Mouse (Mus musculus) heart, postnatal 25 days (tissue): Measurements from ENCODE around the gene Olfr157. TPM values are rescaled to one million over a fixed set of nuclear protein-coding genes. Genes with fewer than 3 reads are reported as not detected.
A peak's percentile ranks its signal among the peaks of the same experiment; 100 is the strongest.

Experiments
- DNase-seq: peaks from one replicate; pipeline ENCODE4 v3.0.0; 2022; ENCODE audit warnings: low spot score
- intact Hi-C: fragments of 180-260 bp; cut with DNase I; formaldehyde crosslinking; loops from one replicate; pipeline ENCODE4 v1.15.1; 2025
- total RNA-seq, 2 experiments: library from RNA; stranded (reverse); gene quantifications; 2 replicates each; pipeline ENCODE4 v1.2.3; 2021

The Olfr157 gene
- not detected for total RNA-seq

DNA sequence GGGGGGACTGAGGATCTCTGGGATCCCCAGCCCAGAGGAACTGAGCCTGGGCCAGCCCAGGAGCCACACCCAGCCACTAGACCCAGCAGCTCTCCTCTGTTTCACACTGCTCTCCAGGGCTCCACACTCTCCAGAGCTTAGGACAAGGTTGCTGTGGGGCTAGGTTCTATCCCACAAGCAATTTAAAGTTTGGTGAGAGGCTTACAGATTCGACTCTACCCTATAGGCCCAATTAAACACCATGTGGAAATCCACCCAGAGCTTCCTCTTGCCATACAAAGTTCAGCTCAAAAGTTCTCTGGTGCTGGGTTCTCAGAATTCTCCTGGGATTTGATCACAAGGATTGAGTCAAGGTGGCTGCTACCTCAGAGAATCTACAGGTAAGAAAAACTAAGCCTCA is at the start of gene Olfr157:
Gene Olfr157, minus strand, starts transcription at position 101 of the 400 bp plus-strand sequence.
- no peak for DNase-seq
- intact Hi-C loops, result no loop called here

DNA sequence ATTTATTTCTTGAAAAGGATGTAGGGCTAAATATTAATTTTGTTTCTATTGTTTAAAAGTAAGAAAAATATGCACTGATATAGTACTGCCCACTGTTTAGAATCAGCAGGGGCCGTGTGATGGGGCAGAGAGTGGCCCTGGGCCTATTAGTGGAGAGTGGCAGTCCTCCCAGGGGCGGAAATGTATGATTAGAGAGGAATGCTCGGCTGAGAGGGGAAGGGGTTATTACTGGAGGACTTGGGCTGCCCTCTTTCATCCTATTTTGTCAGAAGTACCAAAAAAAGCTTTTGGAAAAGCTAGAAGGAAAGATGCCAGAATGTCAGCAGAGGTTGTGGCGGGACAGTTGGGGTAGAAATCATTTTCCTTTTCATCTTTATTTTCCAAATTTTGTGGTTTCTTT is 44.2 kb upstream of the Olfr157 start:
- no peak for DNase-seq
- intact Hi-C loops, result no loop called here

DNA sequence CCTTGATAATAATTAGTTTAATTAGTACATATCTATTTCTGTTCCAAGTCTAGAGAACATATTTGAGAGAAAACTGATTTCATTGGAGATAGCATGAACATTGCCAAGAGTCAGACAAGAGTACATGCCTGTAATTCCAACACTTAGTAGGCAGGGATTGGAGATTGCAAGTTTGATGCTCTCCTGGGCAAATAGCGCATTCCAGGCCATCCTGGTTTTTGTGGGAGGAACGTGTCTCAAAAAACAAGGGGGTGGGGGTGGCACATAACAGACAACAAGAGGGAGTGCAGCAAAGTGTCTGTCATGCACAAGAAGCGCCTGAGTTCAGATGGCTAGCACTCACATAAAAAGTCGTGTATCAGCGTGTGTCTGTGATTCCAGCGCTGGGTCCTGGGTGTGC is 39.6 kb upstream of the Olfr157 start:
- intact Hi-C loops, result no loop called here
- no peak for DNase-seq

DNA sequence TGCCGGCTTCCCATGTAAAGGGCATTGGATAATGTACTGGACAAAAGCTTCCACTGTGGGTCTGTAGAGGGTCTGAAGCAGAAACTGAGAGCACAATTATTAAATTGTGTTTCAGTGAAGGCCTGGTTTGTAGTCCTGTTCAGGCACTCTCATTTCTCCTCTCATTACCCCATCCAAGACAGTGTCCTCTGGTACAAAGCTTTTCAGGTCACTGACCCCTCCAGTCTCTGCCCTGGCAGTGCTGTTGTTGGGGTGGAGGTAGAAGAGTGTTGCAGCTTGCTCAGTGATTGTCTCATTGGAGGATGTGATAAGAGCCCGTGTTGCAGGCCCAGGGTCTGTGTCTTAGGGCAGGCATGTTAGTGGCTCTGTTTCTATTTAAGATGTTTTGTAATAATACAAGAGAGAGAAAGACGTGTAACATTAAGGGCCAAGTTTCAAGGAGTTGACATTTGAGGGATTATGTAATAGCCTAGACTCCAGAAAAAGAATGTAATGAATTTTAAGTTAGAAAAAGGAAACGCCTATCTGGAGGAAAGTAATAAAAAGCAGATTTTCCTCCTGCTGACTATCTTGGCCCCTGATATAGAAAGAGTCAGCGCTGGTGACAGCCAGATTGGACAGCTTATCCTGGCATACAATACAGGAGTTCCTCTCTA is 38.2 kb upstream of the Olfr157 start:
- intact Hi-C loops, result no loop called here
- DNase-seq, result peak; percentile 14

DNA sequence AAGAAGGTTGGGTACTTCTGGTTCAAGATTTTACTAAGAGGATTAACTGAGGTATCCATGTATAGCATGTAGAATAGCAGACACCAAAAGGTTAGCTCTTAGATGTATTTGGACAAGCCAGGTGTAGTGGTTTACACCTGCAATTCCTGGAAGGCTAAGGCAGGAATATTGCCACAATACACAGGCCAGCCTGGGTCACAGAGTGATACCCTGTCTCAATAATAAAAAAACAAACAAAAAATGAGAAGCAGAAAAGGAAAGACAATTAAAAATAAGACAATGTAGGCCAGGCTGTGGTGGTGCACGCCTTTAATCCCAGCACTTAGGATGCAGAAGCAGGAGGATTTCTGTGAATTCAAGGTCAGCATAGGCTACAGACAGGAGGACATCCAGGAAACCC is 37.2 kb upstream of the Olfr157 start:
- DNase-seq, result no peak
- intact Hi-C loops, result no loop called here

DNA sequence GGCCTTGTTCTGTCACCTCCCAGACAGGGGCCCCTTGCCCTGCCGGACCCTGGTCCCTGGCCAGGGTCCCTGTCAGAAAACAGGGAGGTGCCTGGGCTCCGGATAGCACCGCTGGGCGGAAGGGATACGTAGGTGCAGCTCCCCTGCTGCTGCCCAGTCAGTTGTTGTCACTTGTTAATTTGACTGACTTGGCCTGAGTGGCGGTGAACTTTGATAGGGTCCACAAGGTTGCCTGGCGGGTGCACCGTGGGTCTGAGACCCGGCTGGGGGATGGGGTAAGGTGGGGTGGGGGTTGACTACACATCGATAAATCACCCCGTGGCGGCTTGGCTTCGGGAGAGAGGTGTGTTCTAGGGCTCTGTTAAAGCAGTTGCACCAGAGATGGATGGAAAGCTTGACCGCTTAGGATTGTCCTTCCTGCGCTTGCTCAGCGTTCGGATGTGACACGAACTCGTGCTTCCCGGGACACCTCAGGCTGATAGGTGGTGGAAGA is 36.0 kb upstream of the Olfr157 start:
- intact Hi-C loops, result no loop called here
- no peak for DNase-seq

DNA sequence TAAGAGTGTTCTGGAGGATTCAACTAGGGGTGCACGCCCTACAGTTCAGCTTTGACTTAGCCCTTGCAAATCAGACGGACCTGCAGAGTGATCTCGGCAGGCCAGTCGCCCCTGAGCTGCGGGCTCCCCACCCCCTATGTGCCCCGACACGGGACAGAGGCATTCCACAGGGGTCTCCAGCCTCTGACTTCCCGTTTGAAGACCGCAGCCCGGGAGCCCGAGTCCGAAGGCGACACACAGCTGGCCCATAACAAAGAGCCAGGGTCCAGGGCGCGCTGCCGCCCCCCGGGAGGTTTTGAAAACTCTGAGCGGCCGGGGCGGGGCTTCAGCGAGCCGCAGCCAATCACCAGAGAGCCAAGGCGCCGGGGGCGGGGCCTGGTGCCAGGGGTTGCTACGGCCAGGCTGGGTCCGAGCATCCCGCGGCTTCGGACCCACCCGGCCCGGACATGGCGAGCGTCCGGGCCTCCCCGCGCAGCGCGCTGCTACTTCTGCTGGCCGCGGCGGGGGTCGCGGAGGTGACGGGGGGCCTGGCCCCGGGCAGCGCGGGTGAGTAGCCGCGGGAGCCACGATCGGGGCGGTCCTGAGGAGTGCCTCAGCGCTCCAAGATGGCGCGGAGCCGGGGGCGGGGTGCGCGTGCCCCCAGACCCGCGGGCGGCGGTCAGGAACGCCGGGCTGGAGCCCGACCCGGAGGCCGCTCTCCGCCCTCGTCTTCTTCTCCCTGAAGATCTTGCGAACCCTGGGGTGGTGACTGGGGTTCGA is 35.3 kb upstream of the Olfr157 start, which contains the start of gene Reck:
Gene Reck, plus strand, starts transcription at position 371 of the 759 bp plus-strand sequence.
- intact Hi-C loops, result no loop called here
- peak; percentile 76 for DNase-seq

DNA sequence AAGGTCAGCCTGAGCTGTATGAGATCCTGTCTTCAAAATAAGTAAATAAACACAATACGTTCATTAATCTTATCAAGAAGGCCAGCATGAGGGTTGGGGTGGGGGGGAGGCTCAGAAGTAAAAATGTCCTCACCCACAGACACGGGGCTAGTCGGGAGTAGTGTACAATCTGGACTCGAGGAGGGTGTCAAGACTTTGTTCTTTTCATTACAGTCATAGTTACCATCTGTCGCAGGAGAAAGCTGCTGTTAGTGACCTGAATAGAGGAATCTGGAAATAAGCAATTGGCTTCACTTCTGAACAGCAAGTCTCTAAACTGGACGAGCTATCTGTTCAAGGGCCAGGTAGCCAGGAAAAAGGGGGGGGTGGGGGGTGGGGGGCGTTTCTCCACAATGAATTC is 34.5 kb upstream of the Olfr157 start:
- intact Hi-C loops, result no loop called here
- DNase-seq, result no peak

DNA sequence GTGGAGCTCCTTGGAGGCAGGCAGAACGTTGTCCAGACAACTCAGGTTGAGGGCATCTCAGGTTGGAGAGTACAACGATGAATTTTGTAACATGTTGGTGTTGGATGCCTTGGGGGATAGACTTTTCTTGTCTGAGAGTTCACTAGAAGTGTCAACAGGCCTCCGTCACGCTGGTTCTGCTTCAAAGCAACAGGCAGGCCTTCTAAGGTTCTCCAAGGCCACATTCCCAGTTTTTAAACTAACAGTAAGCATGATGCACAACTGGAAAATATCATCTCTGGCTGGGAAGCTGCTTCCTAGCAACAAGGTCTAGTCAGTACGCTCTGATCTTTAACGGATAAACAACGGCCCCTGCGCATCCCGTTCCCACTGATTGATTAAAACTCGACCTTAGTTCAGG is 29.8 kb upstream of the Olfr157 start:
- DNase-seq, result no peak
- intact Hi-C loops, result no loop called here

DNA sequence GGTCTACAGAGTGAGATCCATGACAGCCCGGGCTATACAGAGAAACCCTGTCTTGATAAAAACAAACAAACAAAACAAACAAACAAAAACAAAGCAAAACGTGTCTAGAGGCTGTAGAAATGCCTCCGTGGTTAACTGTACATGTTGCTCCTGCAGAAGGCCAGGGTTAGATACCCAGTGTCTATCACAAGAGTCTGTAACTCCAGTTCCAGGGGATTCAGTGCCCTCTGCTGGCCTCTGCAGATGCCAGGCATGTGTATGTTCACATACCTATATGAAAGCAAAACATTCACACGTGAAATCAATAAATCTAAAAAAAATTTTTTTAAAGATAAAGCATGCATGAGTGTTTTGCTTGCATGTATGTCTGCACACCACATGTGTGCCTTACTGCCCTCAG is 23.3 kb upstream of the Olfr157 start:
- no peak for DNase-seq
- intact Hi-C loops, result loop anchor here (5.0 kb wide), 1 partner anchor 236 kb away; no protein-coding TSS in a partner anchor

DNA sequence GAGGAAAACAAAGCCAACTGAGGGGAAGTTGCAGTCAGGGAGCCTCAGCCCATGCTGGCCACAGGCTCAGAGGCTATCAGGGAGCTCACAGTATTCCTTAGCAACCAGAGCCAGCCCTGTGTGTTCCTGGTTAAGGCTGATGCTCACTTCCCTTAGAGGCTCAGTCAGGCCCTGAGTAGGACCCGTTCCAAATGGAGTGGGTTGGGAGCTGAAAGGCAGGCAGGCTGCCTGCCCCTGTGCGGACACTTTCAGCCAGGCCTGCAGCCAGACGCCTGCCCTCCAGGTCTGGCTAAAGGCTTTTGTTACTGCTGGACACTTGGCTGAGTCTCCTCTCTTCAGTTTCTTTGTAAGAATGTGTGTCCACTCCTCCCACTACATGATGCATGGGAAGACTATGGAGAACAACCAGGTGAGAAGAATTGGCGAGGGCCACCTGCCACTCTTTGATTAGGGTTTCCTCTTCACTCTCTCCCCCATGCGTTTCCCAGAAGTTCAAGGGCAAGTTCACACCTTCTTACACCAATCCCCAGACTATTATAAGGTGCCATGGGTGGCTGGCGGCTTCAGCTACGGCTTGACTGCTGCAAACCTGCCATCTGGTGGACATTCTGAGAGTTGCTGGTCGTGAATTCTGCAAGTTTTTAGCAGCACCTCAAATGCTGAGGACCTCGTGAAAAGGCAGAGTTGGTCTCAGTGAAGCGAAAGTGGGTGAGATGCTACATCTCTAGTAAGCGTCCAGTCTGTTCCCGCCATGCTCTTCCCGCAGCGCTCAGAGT is 20.9 kb upstream of the Olfr157 start:
- peak; percentile 18 for DNase-seq
- intact Hi-C loops, result loop anchor here (1.0 to 5.0 kb wide), 4 partner anchors 98 to 234 kb away; no protein-coding TSS in a partner anchor

DNA sequence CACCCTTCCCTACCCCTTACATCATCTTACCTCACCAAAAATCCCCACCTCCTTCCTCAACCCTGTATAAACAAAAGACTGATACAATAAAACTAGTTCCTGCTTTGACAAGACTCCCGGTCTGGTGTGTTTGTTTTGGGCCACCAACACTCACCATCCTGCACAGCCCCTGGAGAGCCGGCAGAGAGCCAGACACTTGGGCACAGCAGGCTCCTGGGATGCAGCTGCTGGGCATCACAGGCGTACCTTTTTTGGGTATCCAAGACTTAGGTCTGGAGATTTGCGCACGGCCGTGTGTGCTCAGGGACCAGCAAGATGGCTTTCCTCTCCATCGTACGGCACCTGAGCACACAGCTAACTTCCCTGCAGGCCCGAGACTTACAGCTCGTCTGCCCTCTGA is 19.9 kb upstream of the Olfr157 start:
- DNase-seq, result no peak
- intact Hi-C loops, result loop anchor here (2.0 to 5.0 kb wide), 2 partner anchors 137 to 233 kb away; no protein-coding TSS in a partner anchor

DNA sequence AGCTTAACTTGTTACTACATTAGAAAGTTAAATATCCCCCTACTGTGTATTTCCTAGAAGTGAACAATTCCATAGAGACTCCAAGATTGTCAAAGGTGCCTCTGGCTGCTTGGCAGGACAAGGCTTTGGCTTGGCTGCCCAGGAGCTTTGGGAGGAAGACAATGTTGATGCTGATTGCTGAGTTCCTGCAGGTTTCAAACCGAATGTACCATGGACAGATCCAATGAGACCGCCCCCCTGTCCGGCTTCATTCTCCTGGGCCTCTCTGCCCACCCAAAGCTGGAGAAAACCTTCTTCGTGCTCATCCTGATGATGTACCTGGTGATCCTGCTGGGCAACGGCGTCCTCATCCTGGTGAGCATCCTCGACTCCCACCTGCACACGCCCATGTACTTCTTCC is 14.1 kb upstream of the Olfr157 start:
- DNase-seq, result no peak
- intact Hi-C loops, result no loop called here

DNA sequence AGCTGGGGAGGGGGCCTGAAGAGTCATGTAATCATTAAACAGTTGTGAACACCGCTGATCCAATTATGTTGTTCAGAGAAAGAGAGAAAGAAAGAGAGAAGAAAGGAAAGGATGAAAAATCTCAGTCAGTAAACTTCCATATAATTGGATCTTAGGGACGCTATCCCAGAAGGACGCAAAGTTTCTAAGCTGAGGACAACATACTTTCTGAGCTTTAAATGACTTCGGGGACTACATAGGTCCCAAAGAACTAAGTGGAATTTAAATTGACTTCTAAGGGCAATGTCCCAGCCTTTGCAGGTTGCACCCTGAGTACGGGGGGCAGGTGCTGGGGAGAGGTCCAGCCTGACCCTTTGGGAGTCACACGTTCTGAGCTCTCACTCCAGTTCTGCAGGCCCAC is 11.3 kb upstream of the Olfr157 start, which contains the start of gene Olfr155:
Gene Olfr155, plus strand, starts transcription at position 301 of the 400 bp plus-strand sequence.
- DNase-seq, result no peak
- intact Hi-C loops, result no loop called here

DNA sequence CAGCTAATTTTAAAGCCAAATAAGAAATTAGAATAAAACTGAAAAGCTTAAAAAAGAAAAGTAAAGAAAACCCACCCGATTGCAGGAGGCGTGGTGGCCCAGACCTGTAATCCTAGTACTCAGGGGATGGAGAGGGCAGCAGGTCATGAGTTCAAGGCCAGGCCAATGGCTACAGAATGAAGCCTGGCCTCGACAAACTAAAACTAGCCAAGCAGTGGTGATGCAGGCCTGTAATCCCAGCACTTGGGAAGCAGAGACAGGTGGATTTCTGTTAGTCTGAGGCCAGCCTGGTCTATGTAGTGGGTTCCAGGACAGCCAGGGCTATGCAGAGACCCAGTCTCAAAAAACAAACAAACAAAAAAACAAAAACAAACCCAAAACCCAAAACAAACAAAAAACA is 1.7 kb downstream of the Olfr157 start:
- intact Hi-C loops, result no loop called here
- DNase-seq, result no peak

DNA sequence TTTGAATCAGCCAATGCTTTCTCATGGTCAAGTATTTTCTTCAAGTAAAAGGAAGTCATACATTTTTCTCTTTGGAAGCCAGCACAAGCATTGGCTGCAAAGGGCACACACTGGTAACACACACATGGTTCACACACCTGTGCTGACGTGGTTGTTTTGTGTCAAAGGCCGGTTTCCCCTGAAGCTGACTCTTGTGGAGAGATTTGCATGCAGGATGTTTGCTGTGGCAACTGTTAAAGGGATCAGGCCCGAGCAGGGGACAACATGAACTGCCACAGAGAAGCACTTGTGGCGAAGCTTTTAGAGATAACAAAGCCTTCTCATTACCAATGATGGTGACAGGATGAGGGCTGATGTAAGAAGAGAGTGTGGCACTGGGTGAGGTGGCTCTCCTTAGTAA is 5.3 kb downstream of the Olfr157 start:
- intact Hi-C loops, result no loop called here
- no peak for DNase-seq

DNA sequence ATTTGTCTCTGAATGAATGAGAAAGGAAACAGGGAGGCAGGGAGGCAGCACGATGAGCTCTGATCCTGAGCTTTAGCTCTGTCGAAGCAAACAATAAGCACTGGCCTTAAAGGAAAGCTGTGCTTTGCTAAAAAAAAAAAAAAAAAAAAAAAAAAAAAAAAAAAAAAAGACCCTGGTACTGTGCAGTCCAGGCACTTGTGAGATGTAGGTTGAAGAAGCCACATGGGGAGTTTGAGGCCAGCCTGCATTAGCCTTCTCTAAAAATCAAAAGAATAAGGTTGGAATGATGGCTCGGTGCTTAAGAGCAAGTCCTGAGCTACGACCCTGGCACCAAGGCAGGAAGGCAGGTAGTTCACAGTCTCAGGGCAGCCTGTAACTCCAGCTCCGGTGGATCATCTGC is 6.2 kb downstream of the Olfr157 start:
- intact Hi-C loops, result no loop called here

DNA sequence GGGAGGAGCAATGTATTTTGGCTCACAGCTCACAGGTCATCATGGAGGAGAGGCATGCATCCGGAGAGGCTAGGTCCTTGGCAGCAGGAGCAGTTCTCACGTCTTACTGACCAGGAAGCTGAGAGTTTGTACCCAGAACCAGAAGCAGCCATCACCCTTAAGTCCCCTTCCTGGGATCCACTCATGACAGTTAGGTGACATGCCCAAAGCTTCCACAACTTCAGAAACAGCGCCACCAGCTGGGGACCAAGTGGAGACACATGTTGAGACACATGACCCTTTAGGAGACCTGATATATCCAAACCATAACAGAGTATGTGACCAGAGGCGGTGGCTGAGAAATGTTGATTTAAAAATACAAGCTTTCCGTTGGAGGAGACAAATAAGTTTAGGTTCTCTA is 8.0 kb downstream of the Olfr157 start:
- DNase-seq, result no peak
- intact Hi-C loops, result no loop called here

More for the DNA sequence above, 6.2 kb downstream of the Olfr157 start:
- no peak for DNase-seq

DNA sequence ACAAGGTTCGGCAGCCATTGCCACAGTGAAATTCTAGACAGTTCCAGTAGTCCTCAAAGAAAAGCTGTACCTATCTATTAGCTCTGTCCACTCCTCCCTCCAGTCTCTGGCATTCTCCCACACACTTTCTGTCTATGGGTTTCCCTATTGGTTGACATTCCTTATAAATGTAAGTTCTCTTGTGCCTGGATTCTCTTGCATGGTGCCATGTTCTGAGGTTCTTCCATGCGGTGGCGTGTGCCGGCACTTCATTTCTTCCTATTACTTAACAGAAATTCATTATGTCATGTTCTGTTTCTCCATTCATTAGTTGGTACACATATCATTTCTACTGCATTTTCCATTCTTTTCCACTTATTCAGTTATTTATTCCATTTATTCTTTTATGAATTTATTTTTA is 11.2 kb downstream of the Olfr157 start:
- intact Hi-C loops, result no loop called here
- no peak for DNase-seq

DNA sequence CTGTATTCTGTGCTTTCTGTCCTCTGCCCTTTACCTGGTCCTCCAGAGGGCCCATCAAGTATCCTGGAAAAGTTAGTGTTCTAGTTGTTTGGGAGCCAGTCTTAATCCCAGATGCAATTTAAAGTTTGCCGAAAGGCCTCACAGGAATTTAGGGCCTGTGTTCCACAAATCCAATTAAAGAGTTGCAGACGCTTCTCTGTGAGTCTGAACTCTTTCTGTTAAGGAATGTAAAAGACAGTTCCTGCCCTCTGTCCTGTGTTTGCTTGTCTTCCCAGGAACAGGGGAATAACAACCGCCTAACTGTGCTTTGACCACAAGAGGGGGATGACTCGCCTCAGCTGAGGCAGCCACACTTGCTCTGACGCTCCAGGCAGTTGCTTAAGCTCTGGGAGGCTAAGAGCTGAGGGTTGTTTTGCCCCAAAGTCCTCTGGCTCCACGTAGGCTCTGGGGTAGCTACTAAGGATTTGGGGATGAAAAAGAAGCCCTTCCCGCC is 16.1 kb downstream of the Olfr157 start, which contains the start of gene Olfr156:
Gene Olfr156, minus strand, starts transcription at position 51 of the 493 bp plus-strand sequence.
- DNase-seq, result no peak
- intact Hi-C loops, result no loop called here
